23 mouse cellular contexts compared by ENCODE assay signal in genomic region chr13:99937741-99938140, GRCm38 (mm10). TPM values are rescaled to one million over a fixed set of nuclear protein-coding genes. Genes with fewer than 3 reads are reported as not detected.
A peak's percentile ranks its signal among the peaks of the same experiment; 100 is the strongest.
DNase-seq lines count a peak whose midpoint lies in the region; ATAC-seq lines count a peak whose summit lies in the region.
"Had no signal": no experiment of that assay in that cellular context is flagged by ENCODE, and none has a peak within 500 bp of the region (broad histone marks: within the 10 kb centered on the region; RNA-seq: fewer than 3 reads in every experiment).

No protein-coding gene starts in this region.

- ATAC-seq in midbrain, embryonic 13.5 days: 0 out of 2 replicates have a peak, but pooled peaks have one; percentile 41
- peak; percentile 80 for ATAC-seq in forebrain, embryonic 12.5 days (ENCODE audit: low FRiP score)
- no peak for ATAC-seq in hindbrain, embryonic 15.5 days (ENCODE audit: low FRiP score, low read depth)
- ATAC-seq: inflammation-experienced regulatory T-cells, adult 6 months; lung, postnatal 0 days had no signal

- 29% methylated on average over 3 of the region's 3 CpGs for WGBS in midbrain, embryonic 13.5 days
- WGBS in midbrain, embryonic 10.5 days: 78% methylated on average over 3 of the region's 3 CpGs
- 22% methylated on average over 3 of the region's 3 CpGs for WGBS in forebrain, embryonic 12.5 days
- 19% methylated on average over 3 of the region's 3 CpGs for WGBS in hindbrain, embryonic 15.5 days

- H3K27me3 ChIP-seq in midbrain, embryonic 13.5 days: no peaks in the 10 kb centered on the region
- no peaks in the 10 kb centered on the region for H3K27me3 ChIP-seq in midbrain, embryonic 10.5 days (ENCODE audit: low read depth, poor library complexity, severe bottlenecking)
- H3K27me3 ChIP-seq in forebrain, embryonic 12.5 days: no peaks in the 10 kb centered on the region
- H3K27me3 ChIP-seq in hindbrain, embryonic 15.5 days: no peaks in the 10 kb centered on the region
- H3K27me3 ChIP-seq: limb, embryonic 13.5 days had no signal

- no peaks in the 10 kb centered on the region for H3K36me3 ChIP-seq in midbrain, embryonic 13.5 days
- H3K36me3 ChIP-seq in midbrain, embryonic 10.5 days: no peaks in the 10 kb centered on the region
- H3K36me3 ChIP-seq in forebrain, embryonic 12.5 days (replicated peaks): no peaks in the 10 kb centered on the region
- no peaks in the 10 kb centered on the region for H3K36me3 ChIP-seq in hindbrain, embryonic 15.5 days
- H3K36me3 ChIP-seq: heart, embryonic 10.5 days; limb, embryonic 13.5 days had no signal

- H3K27ac ChIP-seq in midbrain, embryonic 13.5 days: peak overlapping the region; percentile 45
- no peak overlapping the region for H3K27ac ChIP-seq in midbrain, embryonic 10.5 days (replicated peaks)
- peak overlapping the region; percentile 60 for H3K27ac ChIP-seq in forebrain, embryonic 12.5 days
- H3K27ac ChIP-seq in hindbrain, embryonic 15.5 days (replicated peaks): peak overlapping the region; percentile 36; the same call in 1 of the 2 replicates
- H3K27ac ChIP-seq: heart, embryonic 10.5 days; limb, embryonic 13.5 days; liver, embryonic 14.5 days had no signal

- no peak overlapping the region for H3K9ac ChIP-seq in midbrain, embryonic 13.5 days (replicated peaks)
- no peak overlapping the region for H3K9ac ChIP-seq in forebrain, embryonic 12.5 days
- no peak overlapping the region for H3K9ac ChIP-seq in hindbrain, embryonic 15.5 days
- H3K9ac ChIP-seq: limb, embryonic 13.5 days; liver, embryonic 14.5 days had no signal

- no peak overlapping the region for H3K4me3 ChIP-seq in midbrain, embryonic 13.5 days (replicated peaks)
- H3K4me3 ChIP-seq in midbrain, embryonic 10.5 days: no peak overlapping the region
- no peak overlapping the region for H3K4me3 ChIP-seq in forebrain, embryonic 12.5 days (replicated peaks)
- no peak overlapping the region for H3K4me3 ChIP-seq in hindbrain, embryonic 15.5 days
- H3K4me3 ChIP-seq: heart, embryonic 10.5 days; limb, embryonic 13.5 days had no signal

- DNase-seq in cerebellum, postnatal 10 days: peak; percentile 59 to 71
- no peak for DNase-seq in cerebellum, adult 9-11 months
- no peak for DNase-seq in midbrain, embryonic 10.5 days (ENCODE audit: low spot score)
- no peak for DNase-seq in spleen, adult 12 weeks (ENCODE audit: low spot score)
- DNase-seq in adipocyte (ENCODE audit: low spot score): no peak
- DNase-seq: adrenal gland, postnatal 14 days; cerebellum, adult 18-20 months; gastrocnemius, postnatal 14 days; heart, postnatal 10 days; kidney, adult 9 months; kidney, postnatal 36 days; layer of hippocampus, adult 9-11 months; right cerebral cortex, postnatal 14 days; thymus, postnatal 4 days had no signal

- no peaks in the 10 kb centered on the region for H3K9me3 ChIP-seq in midbrain, embryonic 13.5 days
- no peaks in the 10 kb centered on the region for H3K9me3 ChIP-seq in midbrain, embryonic 10.5 days (replicated peaks)
- no peaks in the 10 kb centered on the region for H3K9me3 ChIP-seq in forebrain, embryonic 12.5 days
- no peaks in the 10 kb centered on the region for H3K9me3 ChIP-seq in hindbrain, embryonic 15.5 days
- H3K9me3 ChIP-seq: heart, embryonic 10.5 days; limb, embryonic 13.5 days had no signal

- H3K4me2 ChIP-seq in midbrain, embryonic 13.5 days (replicated peaks): no peak overlapping the region
- H3K4me2 ChIP-seq in forebrain, embryonic 12.5 days: no peak overlapping the region
- no peak overlapping the region for H3K4me2 ChIP-seq in hindbrain, embryonic 15.5 days
- H3K4me2 ChIP-seq: limb, embryonic 13.5 days had no signal

- peaks cover 36% of the 10 kb centered on the region for H3K4me1 ChIP-seq in midbrain, embryonic 13.5 days (replicated peaks)
- H3K4me1 ChIP-seq in midbrain, embryonic 10.5 days: peaks cover 18% of the 10 kb centered on the region
- H3K4me1 ChIP-seq in forebrain, embryonic 12.5 days: peaks cover 28% of the 10 kb centered on the region
- peaks cover 30% of the 10 kb centered on the region for H3K4me1 ChIP-seq in hindbrain, embryonic 15.5 days (replicated peaks)
- H3K4me1 ChIP-seq: heart, embryonic 10.5 days had no signal

RNA-seq across cellular contexts. Expression of gene Cartpt, which starts 36.9 kb away (rescaled TPM):
- polyA plus RNA-seq in midbrain, embryonic 13.5 days (2015; fragmentation: Nextera tagmentation; extraction: Ambion mirVana): 24.8 and 27.1 TPM in 2 replicates
- 5.1 and 13.5 TPM in 2 replicates for polyA plus RNA-seq in midbrain, embryonic 10.5 days (2016; fragmentation: Nextera tagmentation; extraction: Ambion mirVana)
- 7.5 and 9.8 TPM in 2 replicates for polyA plus RNA-seq in forebrain, embryonic 12.5 days (2016; fragmentation: Nextera tagmentation; extraction: Ambion mirVana)
- 26.6 and 32.2 TPM in 2 replicates for polyA plus RNA-seq in hindbrain, embryonic 15.5 days (2015; fragmentation: Nextera tagmentation; extraction: Ambion mirVana)
- polyA plus RNA-seq: inflammation-experienced regulatory T-cells, adult 6 months; liver, embryonic 14.5 days; testis, adult 2 months had no signal

Comparison
In these comparisons a context has a peak if more than half of its experiments do, and no peak if none do; other contexts are left out.
1. DNase-seq: peak in cerebellum, postnatal 10 days (2 of 2); none in cerebellum, adult 9-11 months (single experiment), midbrain, embryonic 10.5 days (single experiment), spleen, adult 12 weeks (single experiment) and adipocyte (single experiment).